Mouse (Mus musculus) layer of hippocampus, postnatal 25 days (tissue): Measurements from ENCODE around the gene Scg2. TPM values are rescaled to one million over a fixed set of nuclear protein-coding genes. Genes with fewer than 3 reads are reported as not detected.
A peak's percentile ranks its signal among the peaks of the same experiment; 100 is the strongest.

ENCODE experiments used
- DNase-seq, 2 experiments: peaks; one replicate each; pipeline ENCODE4 v3.0.0; 2022; ENCODE audit warnings: mixed read lengths in 2 of 2, low spot score in 1 of 2; ENCODE audit errors: extremely low spot score in 1 of 2
- total RNA-seq, 2 experiments: library from RNA; stranded (reverse); gene quantifications; 2 replicates each; pipeline ENCODE4 v1.2.3; 2021

The Scg2 gene
- 100 to 1,000 TPM; 169 to 190 TPM for total RNA-seq

DNA sequence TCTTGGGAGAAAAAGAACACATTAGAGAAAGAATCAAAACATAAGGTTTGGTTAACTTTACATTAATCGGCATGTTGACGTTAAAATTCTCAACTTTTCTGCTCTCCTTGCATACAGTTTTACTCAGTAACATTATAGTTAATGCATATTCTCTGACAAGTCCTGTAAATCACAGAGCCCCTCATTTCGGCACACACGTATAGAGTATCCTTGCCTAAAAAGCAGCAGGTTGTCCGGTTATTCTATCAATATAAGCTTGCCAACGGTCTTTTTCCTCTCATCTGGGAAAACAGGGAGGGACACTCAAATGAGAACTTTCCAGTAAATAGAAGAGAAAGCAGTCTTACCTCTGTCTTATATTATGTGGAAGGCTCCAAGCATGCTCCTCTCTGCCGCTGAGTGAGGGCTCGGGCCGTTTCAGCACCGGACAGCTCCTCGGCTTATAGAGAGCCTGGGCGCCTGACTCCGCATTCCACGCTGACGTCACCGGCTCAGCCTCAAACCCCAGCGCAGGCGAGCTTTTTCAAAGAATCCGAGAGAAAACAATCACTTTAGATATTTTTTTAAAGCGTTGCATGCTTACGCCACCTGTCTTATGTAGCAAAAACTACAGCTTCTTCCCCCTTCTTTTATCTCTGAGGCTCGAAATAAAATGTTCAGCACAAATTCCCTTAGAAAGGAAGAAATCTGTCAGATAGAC is at the start of gene Scg2:
Scg2 (minus strand) TSS at position 512 of the 700 bp plus-strand sequence.
- DNase-seq, result peak; percentile 73 to 78

DNA sequence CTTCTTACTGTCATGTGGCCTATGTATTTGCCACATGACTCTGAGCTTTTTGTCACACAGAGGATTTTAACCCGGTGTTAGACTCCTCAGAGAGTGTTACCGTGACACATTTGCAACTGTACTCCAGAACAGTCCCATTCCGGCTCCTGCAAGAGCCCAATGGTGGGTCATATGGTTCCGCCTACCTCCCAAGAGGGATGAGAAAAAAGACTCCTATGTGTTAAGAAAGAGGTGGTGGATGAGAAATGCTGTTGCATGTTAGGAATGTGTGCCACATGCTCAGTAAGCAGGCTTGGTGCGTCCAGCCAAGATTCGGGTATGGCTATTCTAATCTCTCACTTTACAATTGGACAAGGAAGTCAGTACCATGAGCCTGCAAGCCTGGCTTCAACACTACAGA is 45.6 kb upstream of the Scg2 start:
- no peak for DNase-seq

DNA sequence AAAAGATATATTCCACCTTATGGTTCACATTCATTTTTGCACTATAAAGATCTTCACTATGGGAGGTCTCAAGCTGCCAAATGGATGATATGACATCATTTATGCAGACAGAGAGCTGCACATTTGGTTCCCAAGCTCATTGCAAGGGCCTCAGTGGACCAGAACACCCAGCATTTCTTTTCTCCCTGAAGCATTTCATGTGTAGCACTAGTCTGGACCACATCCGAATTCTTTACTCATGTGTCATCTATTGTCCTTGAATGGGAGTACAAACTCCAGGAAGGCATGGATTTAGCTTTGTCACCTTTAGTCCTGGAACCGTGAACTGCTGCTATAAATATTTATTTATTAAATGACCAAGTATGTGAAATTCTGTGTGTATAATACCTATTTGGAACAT is 30.9 kb upstream of the Scg2 start:
- no peak for DNase-seq

DNA sequence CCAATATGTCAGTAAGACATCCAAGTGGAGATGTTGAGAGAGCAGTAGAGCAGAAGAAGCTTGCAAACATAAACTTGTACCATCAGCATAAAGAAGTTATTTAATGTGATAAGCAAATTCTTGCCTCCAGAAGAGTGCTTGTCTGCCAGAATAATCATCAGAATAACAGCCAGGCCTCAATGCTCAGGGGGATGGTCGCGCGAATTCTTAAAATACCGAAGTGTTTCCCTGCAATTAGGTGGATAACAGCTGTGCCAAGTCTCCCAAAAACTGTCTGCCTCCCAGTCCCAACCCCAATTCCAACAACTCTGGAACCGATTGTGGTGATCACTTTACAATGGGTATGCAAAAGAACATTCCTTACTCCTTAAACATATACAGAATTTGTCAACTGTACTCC is 30.0 kb upstream of the Scg2 start:
- no peak for DNase-seq

DNA sequence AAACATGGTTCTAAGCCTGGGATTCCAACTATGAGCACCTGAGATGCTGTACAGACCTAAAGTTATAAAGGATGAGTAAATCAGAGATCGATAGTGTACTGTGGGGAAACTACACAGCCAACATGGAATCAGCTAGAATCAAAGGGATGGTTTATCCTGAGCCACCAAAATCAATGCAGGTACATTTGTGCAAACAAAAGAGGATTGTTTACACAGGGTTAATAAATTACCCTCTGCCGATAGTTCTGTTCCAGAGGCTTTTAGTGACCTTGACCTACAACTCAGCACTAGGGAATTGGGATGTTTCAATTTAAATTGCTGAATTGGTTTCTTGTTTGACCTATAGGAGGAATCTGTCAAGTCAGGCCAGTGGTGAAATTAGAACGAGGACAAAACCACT is 26.7 kb upstream of the Scg2 start:
- DNase-seq, result no peak

DNA sequence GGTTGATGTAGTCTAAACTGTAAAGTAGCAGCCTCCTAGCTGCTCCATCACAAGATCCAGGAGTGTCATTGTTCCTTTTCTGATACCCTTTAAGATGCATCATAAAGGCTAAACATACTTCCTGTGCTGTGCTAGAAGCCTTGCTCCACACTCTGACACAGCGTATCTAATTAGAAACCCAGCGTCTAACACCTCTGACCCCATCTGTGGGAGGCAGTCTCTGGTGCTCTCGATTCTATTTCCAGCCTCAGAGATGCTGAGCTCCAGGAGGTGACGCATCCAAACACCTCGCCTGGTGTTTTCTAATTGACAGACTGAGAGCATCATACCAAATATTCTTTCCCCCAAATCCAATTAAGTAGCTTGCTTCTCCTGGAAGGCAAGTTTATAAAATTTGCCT is 18.6 kb upstream of the Scg2 start:
- no peak for DNase-seq

DNA sequence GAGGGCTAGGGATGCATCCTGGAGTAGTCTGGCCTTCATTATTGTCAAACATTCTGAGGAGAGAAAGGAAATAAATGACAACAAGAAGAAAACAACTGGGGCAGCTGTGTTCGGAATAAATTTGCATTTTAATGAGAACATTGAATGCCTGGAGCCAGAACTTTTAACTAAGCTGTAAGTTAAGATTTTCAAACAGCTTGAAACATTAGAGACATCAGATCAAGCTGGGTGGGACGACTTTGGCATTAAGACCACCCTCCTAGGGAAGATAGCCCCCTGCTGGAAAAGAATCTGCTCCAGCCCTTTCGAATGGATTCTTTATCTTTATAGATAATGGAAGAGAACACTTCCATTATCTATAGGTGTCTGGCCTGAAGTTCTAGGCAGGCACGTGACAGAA is 14.2 kb upstream of the Scg2 start:
- no peak for DNase-seq

DNA sequence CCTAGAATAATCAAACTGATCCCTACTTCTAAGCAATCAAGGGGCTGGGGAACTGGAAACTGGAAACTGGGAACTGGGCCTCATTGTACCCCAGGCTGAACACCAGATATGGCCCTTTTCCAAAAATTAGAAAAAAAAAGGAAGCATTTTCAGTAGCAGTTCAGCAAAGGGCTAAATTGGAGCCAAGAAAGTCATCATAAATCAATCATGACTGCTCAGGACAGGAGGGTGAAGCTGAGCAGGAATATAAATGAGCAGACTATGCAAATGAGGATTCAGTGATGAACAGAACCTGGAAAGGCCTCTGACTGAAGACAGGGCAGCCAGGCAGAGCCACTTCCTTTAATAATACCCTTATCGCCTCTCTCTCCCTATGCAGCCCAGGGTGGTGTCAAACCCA is 12.4 kb upstream of the Scg2 start:
- DNase-seq, result no peak

DNA sequence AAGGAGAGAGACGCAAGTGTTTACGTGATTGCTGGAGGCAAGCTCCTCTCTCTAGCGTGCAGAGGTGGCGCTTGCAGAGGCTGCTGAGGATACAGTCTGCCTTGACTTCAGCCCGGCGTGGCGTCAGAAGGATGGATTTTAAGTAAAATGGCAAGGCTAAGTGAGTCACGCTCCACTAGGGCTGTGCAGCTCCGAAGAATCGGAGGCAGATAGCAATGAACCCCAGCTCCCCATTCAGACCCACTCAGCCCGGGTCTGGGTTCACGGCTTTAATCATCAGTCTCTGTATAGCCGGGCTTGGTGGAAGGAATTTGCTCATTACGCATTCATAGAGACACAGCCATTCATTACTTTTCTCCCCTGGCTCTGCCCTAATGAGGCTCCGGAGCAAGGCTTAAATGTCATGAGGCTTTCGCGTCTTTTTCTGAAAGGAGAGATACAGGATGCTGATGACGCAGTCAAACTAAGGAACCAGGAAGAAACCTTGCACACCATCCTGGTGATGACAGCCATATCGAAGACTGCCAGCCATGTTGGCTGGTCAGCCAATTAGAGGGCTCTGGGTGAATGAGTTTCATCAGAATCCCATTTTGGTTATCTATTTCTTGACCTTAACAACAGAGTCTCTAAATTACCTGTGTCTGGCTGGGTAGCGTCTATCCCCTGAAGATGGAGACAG is 10.6 kb upstream of the Scg2 start:
- peak; percentile 17 to 20 for DNase-seq

DNA sequence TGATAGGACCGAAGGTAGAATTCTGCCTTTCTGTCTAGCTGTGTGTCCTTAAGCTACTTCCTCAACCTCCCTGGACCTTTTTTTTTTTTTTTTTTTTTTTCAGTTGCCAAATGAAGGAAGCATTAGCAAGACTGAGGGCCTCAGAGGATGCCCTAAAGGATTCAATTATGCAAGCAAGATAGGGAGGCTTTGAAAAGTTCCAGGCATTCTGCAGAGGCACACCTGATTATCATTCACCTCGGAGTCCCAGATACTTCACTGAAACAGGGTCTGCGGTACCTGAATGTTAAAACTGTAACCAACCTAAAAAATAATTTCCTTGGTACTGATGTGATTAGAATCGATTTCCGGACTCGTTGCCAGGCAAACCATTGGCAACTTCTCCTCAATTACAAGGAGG is 10.0 kb upstream of the Scg2 start:
- no peak for DNase-seq

DNA sequence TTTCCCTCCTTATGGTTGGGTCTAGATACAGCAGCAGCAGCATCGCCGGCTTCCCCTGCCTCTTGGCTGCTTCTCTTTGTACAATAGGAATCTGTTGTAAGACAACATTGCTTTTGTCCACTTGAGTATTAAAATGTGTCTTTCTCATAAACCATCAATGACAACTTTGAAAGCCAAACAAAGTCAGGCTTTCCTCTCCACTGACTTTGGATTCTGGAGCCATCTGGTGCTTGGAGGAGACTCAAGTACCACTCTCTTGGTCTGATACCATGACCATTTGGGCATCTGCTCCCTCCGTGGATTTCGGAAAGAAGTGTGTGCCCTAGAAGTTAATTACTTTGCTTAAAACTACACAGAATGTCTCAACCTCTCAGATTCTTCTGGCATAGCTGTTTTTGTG is 5.7 kb upstream of the Scg2 start:
- no peak for DNase-seq

DNA sequence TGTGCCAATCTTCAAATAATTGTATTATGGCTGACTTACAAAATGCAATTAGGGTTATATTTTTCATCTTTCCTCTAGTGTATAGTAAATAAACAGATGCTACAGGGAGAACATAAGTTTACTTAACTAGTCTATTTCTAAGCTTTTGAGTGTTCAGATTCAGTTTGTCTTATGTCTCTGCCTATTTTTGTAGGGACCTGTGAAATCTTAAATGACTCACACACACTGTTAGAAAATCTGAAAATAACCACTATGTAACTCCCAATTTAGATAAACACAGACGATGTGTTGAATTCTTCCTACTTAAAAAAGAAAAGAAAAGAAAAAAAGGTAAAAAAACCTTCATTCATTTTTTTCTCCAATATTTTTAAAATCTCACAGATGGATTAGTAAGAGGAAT is 2.2 kb downstream of the Scg2 start:
- no peak for DNase-seq

DNA sequence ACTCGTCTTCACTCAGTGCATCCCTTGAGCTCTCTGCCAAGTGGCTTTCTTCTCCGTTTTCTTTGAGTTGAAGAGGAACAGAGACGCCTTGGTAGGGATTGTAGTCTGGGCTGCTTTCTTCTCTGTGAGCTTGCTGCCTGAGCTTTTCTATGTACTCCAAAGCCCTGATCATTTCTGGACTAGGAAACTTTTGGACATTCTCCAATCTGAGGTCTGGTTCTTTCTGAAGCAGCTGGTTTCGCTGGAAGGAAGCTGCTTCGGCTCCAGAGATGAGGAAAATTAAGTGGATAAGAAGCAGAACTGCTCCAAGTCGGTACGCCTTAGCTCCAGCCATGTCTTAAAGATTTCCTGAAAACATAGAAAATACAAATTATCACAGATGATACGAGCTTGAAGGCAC is 3.2 kb downstream of the Scg2 start:
- no peak for DNase-seq

DNA sequence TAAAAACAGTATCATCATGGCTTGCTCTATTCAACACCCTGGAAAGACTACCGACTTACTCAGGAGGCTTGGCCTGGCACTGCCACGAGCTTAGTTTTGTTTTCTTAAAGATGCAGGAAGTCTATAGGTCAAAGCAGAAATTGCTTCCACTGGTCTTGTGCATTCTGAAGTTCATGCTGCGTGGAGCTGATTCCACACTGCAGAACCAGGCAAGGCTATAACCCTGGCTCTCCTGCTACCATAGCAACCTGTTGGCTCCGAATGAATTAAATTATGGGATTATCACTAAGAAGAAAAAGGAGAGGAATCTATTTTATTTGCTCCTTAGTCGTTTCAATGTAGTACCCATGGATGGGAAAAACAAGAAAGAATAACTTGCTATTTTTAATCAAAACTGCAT is 10.9 kb downstream of the Scg2 start:
- no peak for DNase-seq

DNA sequence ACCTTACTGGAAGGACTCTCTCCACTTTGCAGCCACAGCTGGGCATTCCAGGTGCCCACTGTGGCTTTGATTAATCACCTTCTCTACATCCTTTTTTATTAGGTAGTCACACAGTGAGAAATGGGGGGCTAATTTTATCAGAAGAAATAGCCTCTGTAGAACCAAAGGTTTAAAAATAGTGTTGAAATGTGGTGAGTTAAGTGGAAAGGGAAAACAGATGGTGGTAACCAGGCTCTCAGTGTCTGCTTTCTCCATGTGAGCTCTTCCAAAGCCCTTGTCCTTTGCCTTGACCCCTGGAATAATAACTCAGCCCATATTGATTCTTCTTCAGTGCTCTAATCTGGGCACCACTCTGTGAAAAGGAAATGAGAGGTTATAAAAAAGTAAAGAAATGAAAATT is 24.4 kb downstream of the Scg2 start:
- no peak for DNase-seq

DNA sequence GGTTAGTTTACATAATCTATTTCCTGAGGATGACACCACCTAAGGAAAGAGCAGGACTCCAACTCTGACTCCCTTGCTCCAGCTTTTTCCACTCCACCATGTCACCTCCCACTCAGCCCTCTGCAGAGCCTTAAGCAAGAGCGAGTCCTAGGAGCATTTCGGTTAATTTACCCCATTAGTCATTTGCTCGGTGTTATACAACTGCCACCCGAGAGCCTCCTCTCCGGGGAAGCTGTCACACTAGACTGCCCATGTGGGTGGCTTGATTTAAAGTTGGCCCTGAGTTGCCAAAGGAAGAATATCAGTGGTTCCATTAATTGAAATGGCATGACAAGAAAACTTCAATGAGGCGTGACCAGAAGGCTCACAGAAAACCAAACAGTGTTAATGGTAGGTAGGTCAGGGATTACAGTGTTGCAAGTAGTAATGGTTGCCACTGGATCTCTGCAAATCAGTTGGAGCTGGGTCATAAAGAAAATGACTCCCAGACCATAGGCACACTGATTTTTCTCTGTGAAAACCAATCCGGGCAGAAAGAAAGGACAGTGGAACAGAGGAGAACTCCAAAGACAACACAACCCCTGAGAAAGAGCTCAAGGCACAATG is 33.5 kb downstream of the Scg2 start:
- no peak for DNase-seq

DNA sequence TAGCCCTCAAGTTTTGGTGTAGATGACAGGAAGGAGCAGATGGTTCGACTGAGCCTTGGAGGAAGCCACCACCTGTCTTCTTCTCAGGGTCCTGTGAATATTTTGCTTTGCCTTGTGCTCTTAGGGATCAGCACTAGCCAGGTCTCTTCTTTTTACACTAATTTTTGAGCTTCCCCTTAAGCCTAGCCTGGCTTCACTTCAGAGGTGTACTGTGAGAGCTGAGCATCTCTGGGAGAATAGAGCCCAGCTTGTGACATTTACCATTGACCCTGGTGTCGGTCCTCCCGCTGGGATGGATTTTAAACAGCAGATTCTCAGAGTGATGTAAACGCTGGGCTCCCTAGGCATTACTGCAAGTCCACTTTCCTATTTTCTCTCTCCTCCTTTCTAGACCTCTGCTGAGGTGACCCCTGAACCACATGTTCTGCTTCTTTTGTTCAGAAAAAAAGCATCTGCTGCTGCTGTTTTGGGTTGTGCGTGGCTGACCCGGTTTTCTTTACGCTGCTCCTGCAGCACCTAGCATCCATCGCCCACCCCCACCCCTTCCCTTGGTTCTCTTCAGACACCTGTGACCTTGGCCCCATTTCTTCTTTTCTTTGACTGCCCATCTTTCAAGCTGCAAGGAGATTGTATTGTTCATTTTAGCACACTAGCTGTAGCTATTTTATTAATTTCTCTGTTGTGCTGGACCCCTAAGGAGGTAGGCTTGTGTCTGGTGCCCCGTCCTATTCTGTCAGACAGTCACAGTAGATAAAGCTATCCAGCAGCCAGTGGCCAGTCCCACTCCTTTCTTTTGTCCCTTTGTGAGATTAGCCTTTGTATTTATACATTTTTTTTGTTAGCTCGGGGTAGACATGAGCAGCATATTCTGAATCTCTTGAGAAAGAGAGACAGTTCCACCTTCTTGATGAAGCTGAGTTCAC is 38.6 kb downstream of the Scg2 start:
- DNase-seq, result no peak

DNA sequence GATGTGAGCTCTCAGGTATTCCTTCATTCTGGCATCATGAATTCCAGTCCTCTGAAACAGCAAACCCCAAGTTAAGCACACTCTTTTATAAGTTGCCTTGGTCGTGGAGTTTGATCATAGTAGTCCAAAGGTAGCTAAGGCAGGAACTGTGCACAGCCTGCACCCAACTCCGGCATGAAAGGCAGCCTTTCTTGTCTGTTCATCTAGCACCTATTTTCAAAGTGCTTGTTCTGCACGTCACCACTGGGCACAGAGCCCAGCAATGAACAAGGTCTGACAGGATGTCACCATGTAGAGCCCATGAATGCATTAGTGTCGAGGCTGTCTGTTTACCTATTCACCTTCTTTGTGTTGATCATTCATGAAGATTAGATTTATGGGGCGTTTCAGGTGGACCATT is 39.6 kb downstream of the Scg2 start:
- DNase-seq, result no peak
